Mouse (Mus musculus): ENCODE measurements around the gene Plxnb2.

The Plxnb2 gene

GRCm38 (mm10) chr15:89128382-89129350 is 51.9 kb downstream of the Plxnb2 start, which contains the start of gene Hdac10:
Gene Hdac10, minus strand, starts transcription at chr15:89128700.
- DNase-seq (ENCODE audit: low read depth, low spot score) = peak; percentile 88

GRCm38 (mm10) chr15:89127364-89127940 is 53.1 kb downstream of the Plxnb2 start:
- DNase-seq (ENCODE audit: low read depth, low spot score) = no peak

- no peak for DNase-seq (ENCODE audit: low read depth, low spot score)
These were observed 54.0 kb downstream of the Plxnb2 start for GRCm38 (mm10) chr15:89126622-89127021.

- DNase-seq (ENCODE audit: low read depth, low spot score) = no peak
These were observed 55.2 kb downstream of the Plxnb2 start for GRCm38 (mm10) chr15:89125351-89125750.

GRCm38 (mm10) chr15:89124312-89124711 is 56.3 kb downstream of the Plxnb2 start:
- DNase-seq (ENCODE audit: low read depth, low spot score) = no peak

- DNase-seq (ENCODE audit: low read depth, low spot score) = peak; percentile 35
These were observed 57.0 kb downstream of the Plxnb2 start for GRCm38 (mm10) chr15:89123595-89123994.

- peak; percentile 96 for DNase-seq (ENCODE audit: low read depth, low spot score)
These were observed 57.8 kb downstream of the Plxnb2 start, which contains the start of gene Tubgcp6 for GRCm38 (mm10) chr15:89122649-89123366. Gene Tubgcp6, minus strand, starts transcription at chr15:89123112.

- peak; percentile 77 for DNase-seq (ENCODE audit: low read depth, low spot score)
These were observed 62.6 kb downstream of the Plxnb2 start for GRCm38 (mm10) chr15:89118007-89118406.

GRCm38 (mm10) chr15:89110147-89110546 is 70.4 kb downstream of the Plxnb2 start:
- no peak for DNase-seq (ENCODE audit: low read depth, low spot score)

GRCm38 (mm10) chr15:89106976-89107375 is 73.6 kb downstream of the Plxnb2 start:
- no peak for DNase-seq (ENCODE audit: low read depth, low spot score)

- no peak for DNase-seq (ENCODE audit: low read depth, low spot score)
These were observed 74.5 kb downstream of the Plxnb2 start for GRCm38 (mm10) chr15:89106073-89106472.

All from CD4-positive, CD25-positive, alpha-beta regulatory T cell, adult 2 months (primary cell).